Mouse (Mus musculus): ENCODE measurements at regions not wholly inside any gene's neighbourhood (a gene's known extent, or its start where the extent isn't known, plus 50 kb on each side); places are given as distances from the start of the nearest gene placed in this dataset.

- no peak for DNase-seq
Observed at GRCm38 (mm10) chr4:53386309-53386708, 53.9 kb upstream of the Slc44a1 start.

GRCm38 (mm10) chr4:53384761-53385160 is 55.5 kb upstream of the Slc44a1 start:
- DNase-seq: peak; percentile 40

GRCm38 (mm10) chr4:53384104-53384503 is 56.1 kb upstream of the Slc44a1 start:
- no peak for DNase-seq

GRCm38 (mm10) chr4:53382012-53382411 is 58.2 kb upstream of the Slc44a1 start:
- DNase-seq: no peak

- DNase-seq: no peak
Observed at GRCm38 (mm10) chr4:53379855-53380254, 60.4 kb upstream of the Slc44a1 start.

- DNase-seq: no peak
Observed at GRCm38 (mm10) chr4:53376995-53377394, 63.2 kb upstream of the Slc44a1 start.

GRCm38 (mm10) chr4:53356374-53356773 is 83.8 kb upstream of the Slc44a1 start:
- DNase-seq: no peak

- DNase-seq: no peak
Observed at GRCm38 (mm10) chr4:53354961-53355360, 85.3 kb upstream of the Slc44a1 start.

- DNase-seq: no peak
Observed at GRCm38 (mm10) chr4:53353399-53354090, 86.7 kb upstream of the Slc44a1 start.

GRCm38 (mm10) chr4:53351104-53351607 is 89.1 kb upstream of the Slc44a1 start:
- DNase-seq: no peak

- DNase-seq: no peak
Observed at GRCm38 (mm10) chr4:53345346-53345745, 94.9 kb upstream of the Slc44a1 start.

GRCm38 (mm10) chr4:53344546-53344945 is 95.7 kb upstream of the Slc44a1 start:
- DNase-seq: no peak

GRCm38 (mm10) chr4:53341181-53341580 is 99.0 kb upstream of the Slc44a1 start:
- DNase-seq: no peak

GRCm38 (mm10) chr4:53340021-53340667 is 100.1 kb upstream of the Slc44a1 start:
- DNase-seq: no peak

GRCm38 (mm10) chr4:53339125-53340020 is 100.8 kb upstream of the Slc44a1 start:
- DNase-seq: no peak

- no peak for DNase-seq
Observed at GRCm38 (mm10) chr4:53338479-53338878, 101.7 kb upstream of the Slc44a1 start.

GRCm38 (mm10) chr4:53337784-53338183 is 102.4 kb upstream of the Slc44a1 start:
- no peak for DNase-seq

- DNase-seq: peak; percentile 34
Observed at GRCm38 (mm10) chr4:53327382-53328165, 112.6 kb upstream of the Slc44a1 start.

- DNase-seq: no peak
Observed at GRCm38 (mm10) chr4:53323838-53324237, 116.4 kb upstream of the Slc44a1 start.

- no peak for DNase-seq
Observed at GRCm38 (mm10) chr4:53323195-53323594, 117.0 kb upstream of the Slc44a1 start.

- no peak for DNase-seq
Observed at GRCm38 (mm10) chr4:53322484-53322883, 117.7 kb upstream of the Slc44a1 start.

Data from gastrocnemius, postnatal 25 days (tissue).